Mouse (Mus musculus): ENCODE data around the gene Sgms1.

The Sgms1 gene

DNA sequence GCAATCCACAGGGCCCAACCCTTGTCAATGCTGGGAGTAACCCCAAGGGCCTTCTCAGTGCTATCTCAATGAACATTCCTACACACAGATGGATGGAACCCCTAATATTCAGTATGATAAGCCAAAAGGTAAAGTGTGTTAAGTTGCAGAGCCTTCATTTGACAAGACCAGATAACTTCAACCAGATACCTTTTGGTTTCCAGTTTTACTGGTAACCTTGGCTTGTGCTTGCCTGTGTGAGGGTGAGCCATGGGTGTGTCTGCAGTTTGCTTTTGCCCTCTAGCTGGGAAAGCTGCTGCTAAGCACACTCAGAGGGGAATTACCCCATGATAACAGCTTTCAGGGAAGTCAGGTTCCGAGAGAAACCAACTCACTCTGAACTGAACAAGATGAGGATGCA is 125.8 kb downstream of the Sgms1 start:
- no peak for DNase-seq

DNA sequence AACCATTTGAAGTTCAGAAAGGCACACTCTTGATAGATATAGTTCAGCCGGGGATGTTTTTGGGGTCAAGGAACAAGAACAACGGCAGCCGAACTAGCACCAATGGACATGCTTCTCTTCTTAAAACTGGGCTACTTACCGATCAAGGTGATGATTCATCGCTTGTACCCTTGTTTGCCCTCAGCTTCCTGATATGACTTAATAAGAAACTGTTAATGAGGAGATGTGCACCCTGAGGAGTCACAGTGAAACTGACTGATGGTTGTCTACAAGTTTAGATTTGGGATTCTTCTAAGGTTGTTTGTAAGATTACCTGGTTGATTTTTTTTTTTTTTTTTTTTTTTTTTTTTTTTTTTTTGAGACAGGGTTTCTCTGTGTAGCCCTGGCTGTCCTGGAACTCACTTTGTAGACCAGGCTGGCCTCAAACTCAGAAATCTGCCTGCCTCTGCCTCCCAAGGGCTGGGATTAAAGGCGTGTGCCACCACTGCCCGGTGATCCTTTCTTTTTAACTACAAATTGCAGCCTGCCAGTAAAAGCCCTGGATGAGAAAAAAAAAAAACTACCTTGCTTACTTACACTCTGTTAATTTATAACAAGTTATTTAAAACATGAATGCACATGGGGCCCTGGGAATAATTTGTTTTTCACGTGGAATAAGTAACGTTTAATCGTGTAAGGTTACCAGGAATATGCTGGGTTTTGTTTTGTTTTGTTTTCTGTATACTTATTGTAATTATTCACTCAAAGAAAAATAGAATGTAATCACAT is 126.5 kb downstream of the Sgms1 start:
- DNase-seq, result no peak

DNA sequence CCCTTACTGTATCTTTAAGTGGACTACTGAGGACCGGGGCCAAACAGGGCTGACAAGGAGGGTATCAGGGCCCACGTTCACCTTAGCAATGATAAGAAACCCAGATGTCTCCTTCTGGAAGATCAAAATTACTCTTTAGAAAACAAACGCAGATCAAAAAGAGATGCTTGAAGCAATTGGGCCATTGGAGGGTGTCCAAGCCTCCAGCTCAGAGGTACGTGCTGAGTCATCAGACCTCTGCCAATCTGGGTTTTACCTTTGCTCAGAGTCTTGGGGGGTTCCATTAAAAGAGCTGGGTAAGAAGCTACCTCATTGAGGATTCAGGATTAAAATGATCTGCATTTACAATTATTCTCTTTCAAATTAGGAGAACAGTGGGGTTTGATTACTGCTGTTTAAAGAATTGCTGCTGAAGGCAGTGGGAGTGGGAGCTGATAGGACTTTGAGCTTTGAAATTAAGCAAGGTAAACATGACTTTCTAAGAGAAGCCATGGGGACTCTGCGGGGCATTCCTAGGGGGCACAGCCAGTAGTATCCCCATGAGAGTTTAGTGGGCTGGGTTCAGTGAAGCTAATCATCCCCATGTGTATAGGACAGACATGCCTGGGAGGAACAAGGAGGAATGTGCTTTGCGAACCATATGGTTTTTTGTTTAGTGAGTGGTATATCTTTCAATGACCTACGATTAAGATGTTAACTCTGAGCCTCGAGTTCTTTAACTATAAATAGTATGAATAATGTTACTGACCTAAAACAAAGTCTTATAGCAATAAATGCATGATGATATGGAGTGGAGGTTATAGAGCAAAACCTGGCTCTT is 128.4 kb downstream of the Sgms1 start:
- no peak for DNase-seq

DNA sequence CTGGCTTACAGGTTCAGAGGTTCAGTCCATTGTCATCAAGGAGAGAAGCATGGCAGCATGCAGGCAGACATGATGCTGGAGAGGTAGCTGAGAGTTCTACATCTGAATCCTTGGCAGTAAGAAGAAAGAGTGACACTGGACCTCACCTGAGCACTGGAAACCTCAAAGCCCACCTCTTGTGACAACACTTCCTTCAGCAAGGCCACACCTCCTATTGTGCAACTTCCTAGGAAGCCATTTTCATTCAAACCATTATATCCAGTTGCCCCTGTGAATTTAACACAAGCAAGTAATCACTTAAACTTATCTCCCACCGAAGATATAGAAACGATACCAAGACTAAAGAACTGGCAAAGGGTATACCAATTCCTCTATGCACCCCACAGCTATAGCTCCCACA is 129.7 kb downstream of the Sgms1 start:
- no peak for DNase-seq

DNA sequence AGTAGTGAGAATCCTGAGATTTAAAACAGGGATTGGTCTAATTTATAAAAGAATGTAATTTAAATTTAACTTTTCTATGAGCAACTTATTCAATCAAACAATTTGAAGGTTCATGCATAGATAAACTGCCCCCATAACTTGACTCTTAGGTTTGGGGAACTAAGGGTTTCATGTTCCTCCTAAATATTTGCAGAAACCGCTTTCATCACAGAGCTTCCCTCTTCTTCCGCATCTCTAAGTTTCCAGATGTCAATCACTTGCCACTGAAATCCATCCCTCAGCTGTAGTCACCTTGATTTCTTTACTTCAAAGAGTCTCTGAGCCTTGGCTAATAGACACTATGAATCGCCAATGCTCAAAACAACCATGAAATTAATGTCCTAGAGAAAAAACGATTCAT is 130.5 kb downstream of the Sgms1 start:
- no peak for DNase-seq

DNA sequence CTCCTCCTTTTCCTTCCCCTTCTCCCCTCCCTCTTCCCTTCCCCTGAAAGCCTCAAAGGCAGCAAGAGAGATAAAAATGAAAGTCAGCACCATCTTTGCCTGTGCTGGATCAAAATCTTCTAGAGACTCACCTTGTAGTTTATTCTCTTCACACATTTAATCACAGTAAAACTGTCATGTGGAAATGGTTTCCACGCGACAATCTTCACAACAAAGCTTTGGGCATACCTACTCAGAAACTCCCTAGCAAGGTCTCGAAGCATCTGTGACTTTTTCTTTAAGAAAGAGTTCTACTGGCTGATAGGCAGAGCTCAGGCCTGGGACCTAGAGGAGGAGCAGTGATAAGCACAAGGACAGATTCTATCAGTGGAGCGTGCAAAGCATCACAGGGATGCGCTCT is 131.4 kb downstream of the Sgms1 start:
- no peak for DNase-seq

DNA sequence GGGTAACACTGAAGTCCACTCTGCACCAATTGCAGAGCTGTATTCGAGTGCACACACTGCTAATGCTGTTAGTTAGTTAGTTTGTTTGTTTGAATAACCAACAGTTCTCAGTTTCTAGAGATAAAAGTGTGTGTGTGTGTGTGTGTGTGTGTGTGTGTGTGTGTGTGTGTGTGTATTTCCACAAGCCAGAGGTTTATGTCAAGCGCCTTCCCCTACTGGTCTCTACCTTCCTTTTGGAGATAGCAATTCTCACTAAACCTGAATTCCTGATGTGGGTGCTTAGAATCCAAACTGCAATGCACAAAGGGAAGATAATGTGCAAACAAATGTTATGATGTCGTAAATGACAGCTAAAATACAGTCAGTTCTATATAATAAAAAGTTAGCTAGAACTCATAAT is 131.9 kb downstream of the Sgms1 start:
- no peak for DNase-seq

DNA sequence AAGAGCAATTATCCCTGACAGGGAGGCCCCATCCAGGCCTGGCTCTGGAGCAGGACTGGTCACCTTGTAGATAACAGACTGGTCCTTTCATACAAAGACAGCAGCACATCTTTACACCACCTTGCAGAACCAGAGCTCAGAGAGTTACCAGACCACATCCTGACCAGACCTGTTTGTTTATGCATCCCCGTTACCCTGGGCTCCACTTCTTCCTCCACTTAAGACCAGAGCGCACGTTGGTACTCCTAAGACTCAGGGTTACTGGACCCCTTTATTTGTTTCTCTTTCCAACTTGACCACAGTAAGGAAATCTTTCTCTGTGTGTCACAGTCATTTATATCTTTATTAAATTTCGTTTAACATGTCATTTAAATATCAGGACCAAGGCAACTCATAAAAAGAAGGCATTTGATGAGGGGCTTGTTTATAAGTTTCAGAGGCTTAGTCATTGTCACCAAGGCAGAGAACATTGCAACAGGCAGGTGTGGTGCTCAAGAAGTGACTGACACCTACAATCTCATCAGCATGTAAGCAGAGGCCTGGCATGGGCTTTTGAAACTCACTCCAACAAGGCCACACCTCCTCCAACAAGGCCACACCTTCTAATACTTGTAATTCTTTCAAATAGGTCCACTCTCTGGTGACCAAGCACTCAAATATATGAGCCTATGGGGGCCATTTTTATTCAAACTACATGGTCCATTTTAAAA is 132.7 kb downstream of the Sgms1 start:
- no peak for DNase-seq

DNA sequence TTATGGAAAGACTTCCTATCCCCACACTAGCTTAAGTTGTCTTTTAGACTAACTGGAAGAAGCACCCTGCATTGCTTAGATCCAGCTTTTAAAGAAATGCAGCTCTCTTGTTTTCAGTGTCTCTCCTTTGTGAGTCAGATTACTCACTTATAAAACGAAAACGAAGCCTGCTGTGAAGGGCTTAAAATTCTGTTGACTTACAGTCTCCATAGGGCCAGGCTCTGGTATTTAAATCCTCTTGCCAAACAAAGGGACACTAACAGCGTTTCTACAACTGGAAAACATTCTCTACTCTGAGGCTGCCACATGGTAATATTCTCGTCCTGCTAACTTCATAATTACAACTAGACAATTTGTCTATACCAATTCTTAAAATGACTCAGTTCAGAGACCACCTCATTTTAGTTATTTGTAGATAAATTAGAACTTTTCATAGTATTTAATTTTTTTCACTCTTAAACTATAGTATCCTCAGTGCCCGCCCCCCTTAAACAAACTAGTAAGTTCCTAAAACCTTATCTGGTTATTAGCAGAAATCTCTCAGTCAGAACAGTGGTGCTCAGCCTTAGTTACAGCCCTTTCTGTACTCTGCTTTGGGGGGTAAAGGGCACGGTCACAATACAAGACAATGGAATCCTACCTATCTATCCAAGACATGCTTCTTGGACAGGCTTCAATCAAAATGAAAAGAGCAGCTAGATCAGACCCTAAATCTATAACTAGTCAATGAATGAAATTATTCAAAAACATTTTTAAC is 133.9 kb downstream of the Sgms1 start:
- no peak for DNase-seq

DNA sequence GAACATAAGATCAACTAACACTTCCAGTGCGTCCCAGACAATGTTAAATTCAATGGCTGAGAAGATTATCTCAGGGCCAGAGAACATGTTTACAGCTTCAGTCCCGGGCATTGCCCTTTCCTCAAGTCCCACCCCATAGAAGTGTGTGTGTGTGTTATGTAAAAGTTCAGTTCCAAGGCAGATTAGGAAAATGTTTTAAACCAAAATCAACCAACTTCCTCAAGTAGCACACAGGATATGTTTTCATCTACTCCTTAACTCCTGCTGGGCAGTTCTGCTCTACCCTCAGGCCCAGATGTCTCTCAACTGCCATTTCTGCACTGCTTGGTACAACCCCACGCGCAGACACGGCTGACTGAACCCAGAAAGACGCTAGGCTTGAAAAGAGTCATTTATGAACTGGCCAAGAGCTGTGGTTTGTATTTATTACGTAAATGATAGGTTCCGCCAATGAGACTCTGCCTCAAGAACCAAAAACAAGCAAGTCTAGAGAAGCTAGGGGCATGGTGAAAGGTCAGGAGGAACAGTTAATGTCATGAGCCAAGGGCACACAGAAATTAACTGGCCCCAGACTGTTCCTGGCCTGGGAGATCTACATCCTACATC is 134.7 kb downstream of the Sgms1 start:
- peak; percentile 25 for DNase-seq

DNA sequence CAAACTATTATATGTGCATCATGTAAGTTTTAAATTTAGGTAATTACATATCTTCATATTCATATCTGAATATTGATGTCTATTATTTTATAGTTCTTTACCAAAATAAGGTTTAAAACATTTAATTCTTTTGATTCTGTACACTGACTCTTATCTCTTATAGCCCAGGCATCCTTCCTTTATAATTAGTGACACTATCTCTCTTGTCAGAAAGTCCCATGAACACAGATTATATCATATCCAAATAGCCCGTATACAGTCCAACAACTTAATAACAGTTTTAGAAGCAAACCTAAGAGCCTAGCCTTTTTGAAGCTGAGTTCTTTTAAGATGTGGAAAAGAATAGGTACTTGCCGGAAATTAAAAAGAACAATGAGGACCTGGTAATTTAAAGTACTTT is 135.3 kb downstream of the Sgms1 start:
- DNase-seq, result no peak

DNA sequence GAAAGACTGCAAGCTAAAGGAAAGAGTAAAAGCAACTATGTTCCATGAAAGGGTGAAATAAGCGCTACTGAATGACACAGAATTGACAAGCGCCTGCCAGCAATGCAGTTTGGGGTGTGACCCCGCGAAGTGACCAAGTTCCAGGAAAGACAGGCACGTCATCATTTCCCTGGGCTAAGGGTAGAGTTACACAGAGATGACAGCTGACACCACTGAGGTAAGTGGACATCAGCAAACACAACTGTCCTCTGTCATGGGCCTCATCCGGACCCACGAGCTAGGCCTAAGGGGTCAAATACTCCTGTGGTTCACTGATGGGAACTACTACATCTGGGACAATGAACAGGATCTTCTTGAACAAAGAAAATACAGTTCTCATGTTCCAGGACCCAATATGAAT is 136.5 kb downstream of the Sgms1 start:
- no peak for DNase-seq

DNA sequence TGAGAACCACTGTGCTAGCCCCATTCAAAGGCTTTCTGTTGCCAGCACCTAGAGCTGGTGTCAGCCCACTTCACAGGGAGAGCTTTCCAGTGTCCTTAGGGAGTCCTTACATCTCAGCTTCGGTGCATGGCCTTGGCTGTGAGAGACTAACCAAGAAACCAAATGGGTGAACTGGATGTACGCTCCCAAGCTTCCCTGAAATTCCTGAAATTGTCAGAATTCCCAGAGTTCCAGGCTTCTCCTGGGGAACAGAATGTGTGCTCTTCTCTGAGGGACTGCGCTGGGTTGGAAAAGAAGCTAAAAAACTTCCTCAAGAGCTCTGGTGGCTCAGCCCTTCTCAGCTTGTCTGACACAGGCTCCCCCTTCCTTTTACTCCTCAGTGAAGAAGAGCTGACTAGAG is 137.1 kb downstream of the Sgms1 start:
- no peak for DNase-seq

DNA sequence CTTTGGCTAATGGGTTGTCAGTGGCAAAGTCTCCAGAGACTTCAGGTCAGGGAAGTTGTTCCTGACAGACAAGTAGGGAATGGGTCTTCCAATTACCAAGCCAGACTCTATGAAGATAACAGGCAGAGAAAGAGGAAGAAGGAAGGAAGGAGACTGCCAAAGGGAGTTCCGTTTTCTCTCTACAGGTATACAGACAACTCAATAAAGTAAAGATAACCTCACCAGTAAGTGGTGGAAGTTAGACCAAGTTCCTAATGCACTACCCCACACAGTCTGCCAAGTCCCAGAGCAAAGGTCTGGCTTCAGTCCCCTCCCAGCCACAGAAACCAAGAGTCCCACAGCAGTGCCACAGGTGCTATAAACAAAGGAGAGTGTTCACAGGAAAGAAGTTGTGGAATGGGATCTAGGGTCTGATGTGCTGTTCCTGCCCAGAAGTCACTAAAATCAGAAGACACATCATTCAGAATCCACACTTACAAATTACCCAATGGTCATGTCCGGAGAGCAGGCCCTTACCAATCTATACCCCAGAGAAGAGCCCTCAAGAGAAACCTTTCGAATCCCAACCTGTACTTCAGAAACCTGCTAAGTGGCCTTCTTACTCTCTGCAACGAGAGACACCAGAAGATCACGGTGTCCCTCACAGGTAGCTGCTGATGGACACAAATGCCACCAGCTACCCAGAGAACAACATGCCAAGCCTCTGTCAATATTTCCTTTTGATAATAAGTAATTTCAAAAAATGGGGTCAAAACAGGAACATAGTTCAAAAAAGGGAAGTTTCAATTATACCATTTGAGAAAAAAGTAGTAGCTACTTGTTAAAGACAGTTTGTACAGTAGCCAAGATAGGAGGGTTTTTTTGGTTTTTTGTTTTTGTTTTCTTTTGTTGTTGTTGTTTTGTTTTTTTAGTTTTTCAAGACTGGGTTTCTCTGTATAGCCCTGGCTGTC is 140.1 kb downstream of the Sgms1 start:
- DNase-seq, result no peak

DNA sequence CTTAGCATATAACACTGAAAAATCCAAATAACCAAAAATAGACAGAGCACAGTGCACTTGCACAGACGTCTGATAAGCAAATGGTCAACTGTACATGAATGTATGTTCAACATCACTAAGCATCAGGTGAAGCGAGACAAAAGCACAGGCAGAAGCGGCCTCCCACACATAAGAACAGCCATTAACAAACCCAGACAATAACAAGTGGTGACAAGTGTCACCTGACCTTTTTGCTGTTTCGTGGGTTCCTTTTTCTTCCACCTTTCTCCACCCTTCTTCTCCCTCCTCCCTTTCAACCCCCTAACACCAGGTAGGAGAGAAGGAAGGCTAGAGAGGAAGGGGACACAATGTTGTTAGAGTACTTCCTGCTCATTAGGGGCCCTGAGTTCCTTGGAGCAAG is 144.6 kb downstream of the Sgms1 start:
- DNase-seq, result no peak

DNA sequence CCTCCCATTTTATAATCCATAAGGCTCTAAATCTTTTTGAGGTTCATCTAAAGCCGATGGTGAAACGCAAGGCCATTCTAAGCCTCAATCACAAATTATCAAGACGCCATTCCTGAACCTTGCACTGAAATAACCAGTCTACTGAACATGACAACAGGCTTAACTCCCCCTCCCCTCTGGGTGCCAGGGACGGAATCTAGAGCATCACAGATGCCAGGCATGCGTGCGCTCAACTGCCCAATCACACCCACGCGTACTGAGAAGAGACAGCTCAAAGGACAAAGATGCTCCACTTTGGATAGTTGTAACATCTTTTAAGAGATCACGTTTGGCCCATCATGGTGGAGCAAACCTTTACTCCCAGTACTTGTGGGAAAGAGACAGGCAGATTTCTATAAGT is 146.3 kb downstream of the Sgms1 start:
- DNase-seq, result no peak

DNA sequence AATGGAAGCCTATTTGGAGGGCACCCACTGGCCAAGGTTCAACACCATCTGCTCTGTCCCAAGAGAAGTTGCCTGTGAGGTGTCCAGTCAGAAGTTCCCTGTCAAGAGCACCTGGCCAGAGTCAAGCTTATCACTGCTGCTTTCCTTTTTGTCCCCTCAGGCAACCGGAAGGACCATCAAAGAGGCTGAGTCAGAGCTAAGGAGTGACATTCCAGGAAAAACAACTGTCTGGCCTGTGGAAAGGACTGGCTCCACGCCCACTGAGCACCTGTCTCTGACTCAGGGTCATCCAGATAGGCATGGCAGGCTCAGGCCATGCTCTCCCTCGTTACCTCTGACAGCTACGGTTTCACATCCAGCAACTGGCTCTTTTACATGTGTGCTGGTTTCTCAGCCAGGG is 147.4 kb downstream of the Sgms1 start:
- no peak for DNase-seq

DNA sequence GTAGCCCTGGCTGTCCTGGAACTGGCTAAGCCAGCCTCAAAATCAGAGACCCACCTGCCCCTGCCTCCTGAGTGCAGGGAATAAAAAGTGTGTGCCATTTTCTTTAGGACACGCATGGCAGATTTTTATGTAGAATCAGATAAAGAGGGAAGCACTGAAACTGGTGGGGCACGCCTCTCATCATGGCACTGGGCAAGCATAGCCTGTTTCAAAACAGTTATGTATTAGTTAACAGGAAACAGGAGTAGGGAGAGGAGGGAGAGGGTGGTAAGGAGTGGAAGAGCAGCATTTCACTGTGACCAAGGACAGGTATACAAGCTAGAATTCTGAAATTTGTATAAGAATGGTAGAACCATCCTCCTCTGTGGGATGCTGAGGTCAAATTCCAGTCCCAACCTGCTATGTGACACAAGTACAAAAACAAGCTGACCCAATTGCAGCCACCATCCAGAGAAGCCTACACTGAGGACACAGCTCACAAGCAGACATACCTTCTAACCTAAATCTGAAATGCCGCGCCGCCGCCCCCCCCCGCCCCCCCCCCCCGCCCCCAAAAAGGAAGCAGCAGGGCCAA is 149.0 kb downstream of the Sgms1 start:
- DNase-seq, result no peak

DNA sequence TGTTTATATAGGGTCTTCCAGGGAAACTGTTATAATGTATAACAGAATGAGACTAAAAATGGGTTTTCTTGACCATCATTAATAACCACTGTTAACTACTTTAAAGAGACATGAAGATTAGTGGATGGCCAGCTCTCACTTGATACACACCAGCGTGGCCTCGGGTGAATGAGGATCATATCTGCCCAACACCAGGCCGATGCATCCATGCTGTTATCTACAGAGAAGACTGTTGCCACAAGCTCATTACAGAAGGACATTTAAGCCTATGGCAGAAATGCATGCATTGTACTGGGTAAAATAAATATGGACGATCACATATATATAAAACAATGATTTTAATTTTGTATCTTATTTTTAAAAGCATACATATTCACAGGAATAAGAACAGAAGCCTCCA is 149.6 kb downstream of the Sgms1 start:
- no peak for DNase-seq

DNA sequence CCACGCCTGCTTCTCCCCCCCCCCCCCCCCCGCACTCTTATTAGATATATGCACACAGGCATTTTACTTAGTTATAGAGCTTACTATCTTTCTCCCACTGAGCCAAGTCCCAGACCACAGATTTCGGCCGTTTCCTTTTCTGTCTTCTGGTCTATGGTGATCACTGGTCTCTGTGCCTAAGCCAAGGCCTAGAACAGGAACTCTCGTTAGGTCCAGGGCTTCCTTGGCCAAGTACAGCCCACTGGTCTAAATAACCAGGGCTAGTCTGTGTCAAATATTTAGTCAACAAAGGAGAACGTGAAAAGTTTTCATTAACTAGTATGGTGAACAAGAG is 150.1 kb downstream of the Sgms1 start:
- DNase-seq, result no peak

DNA sequence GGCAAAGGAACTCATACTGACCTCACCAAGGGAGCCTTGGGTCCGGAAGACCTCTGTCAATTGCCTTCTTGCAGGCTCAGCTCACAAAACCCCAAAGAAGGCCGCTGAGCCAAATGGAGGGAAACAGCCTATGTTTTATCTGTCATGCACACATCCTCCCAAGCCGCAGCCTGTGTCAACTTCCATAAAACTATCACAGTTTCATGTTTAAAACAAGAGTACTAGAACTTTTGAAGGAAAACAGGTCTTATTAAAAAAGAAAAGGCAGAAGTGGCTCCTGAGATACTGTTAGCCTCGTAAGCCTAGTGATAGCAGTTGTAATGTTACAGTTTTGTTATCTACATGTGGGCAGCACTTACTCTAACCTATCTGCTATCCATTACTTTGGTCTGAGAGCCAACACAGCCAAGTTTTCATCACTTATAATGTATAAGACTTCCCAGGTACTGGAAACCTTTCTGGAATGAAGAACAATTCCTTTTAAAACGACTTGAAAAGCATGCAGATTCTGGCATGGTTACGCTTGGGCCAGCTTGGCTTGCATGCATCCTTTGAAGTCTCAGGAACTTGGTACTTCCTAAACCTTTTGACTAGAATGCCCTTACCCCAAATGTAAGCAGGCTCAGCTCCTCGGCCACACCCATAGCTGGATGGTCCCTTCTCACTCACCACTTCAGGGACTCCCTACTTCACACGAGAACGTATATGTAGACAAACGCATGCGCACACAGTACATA is 150.6 kb downstream of the Sgms1 start:
- no peak for DNase-seq
